Mouse (Mus musculus) CH12.LX (cell line): ENCODE measurements around the gene Terb1. TPM values are rescaled to one million over a fixed set of nuclear protein-coding genes. Genes with fewer than 3 reads are reported as not detected.

Experiments
- DNase-seq: peaks from one replicate; pipeline ENCODE4 v3.0.0-alpha.2; 2013; ENCODE audit errors: extremely low read depth
- H3K27ac ChIP-seq: 2 replicates; pipeline ENCODE4 v1.5.1; 2012; ENCODE audit warnings: low read depth, mild to moderate bottlenecking, control low read depth, moderate library complexity; ENCODE audit not compliant: insufficient read depth
- H3K27me3 ChIP-seq: replicated peaks from 2 replicates; pipeline ENCODE3; 2012; ENCODE audit warnings: inconsistent platforms
- H3K36me3 ChIP-seq, 2 experiments: replicated peaks in 1 of 2; 2 replicates each; pipeline versions ENCODE3 to v1.6.1; 2012; ENCODE audit warnings: inconsistent platforms in 1 of 2, low read length in 1 of 2, mild to moderate bottlenecking in 1 of 2, mixed read lengths in 1 of 2, moderate library complexity in 1 of 2; ENCODE audit not compliant: control insufficient read depth in 1 of 2, insufficient read depth in 1 of 2
- H3K4me1 ChIP-seq, 2 experiments: 2 replicates each; pipeline ENCODE4 v1.6.1; 2012; ENCODE audit warnings: inconsistent platforms in 1 of 2, moderate library complexity in 1 of 2; ENCODE audit not compliant: insufficient read depth in 2 of 2, control insufficient read depth in 1 of 2
- H3K4me2 ChIP-seq: 2 replicates; pipeline ENCODE4 v1.6.1; 2012; ENCODE audit warnings: low read depth, mild to moderate bottlenecking, control low read depth; ENCODE audit not compliant: poor library complexity, insufficient read depth, severe bottlenecking
- H3K4me3 ChIP-seq, 3 experiments: fragments of 150-350 bp in 1 of 3; sonication (generic) in 1 of 3; replicated peaks in 1 of 3; 2 replicates each; pipeline versions ENCODE3 to v1.5.1; 2011 to 2012; ENCODE audit warnings: low read depth in 2 of 3, low read length in 2 of 3, mild to moderate bottlenecking in 2 of 3, moderate library complexity in 2 of 3, control low read depth in 1 of 3, improper control_type of control experiment in 1 of 3, inconsistent platforms in 1 of 3, mixed read lengths in 1 of 3; ENCODE audit not compliant: poor library complexity in 1 of 3
- H3K79me2 ChIP-seq: replicated peaks from 2 replicates; pipeline ENCODE4 v1.6.1; 2012; ENCODE audit warnings: mild to moderate bottlenecking, moderate library complexity; ENCODE audit not compliant: control insufficient read depth, poor library complexity, insufficient read depth, severe bottlenecking; ENCODE audit errors: extremely low read depth
- H3K9ac ChIP-seq: 2 replicates; pipeline ENCODE4 v1.6.1; 2012; ENCODE audit warnings: low read depth, mild to moderate bottlenecking, control low read depth, moderate library complexity; ENCODE audit not compliant: insufficient read depth
- H3K9me3 ChIP-seq: replicated peaks from 2 replicates; pipeline ENCODE3; 2012; ENCODE audit warnings: low read length, inconsistent platforms, mixed read lengths
- CHD2 ChIP-seq: IDR thresholded peaks from 2 replicates; pipeline ENCODE4 v1.6.1; 2011; ENCODE audit warnings: low read length, improper control_type of control experiment
- E2F4 ChIP-seq: IDR thresholded peaks from 2 replicates; pipeline ENCODE4 v1.6.1; 2011; ENCODE audit warnings: low read depth, low read length, improper control_type of control experiment; ENCODE audit not compliant: insufficient replicate concordance
- ELF1 ChIP-seq: IDR thresholded peaks from 2 replicates; pipeline ENCODE4 v1.6.1; 2014; ENCODE audit warnings: low read depth, mild to moderate bottlenecking, inconsistent platforms, low read length, improper control_type of control experiment
- ETS1 ChIP-seq: conservative IDR thresholded peaks from 2 replicates; pipeline ENCODE4 v1.6.1; 2012; ENCODE audit warnings: low read depth, mild to moderate bottlenecking, inconsistent platforms, low read length, improper control_type of control experiment, moderate library complexity
- HCFC1 ChIP-seq: IDR thresholded peaks from 2 replicates; pipeline ENCODE4 v1.6.1; 2012; ENCODE audit warnings: low read depth, mild to moderate bottlenecking, inconsistent platforms, low read length, improper control_type of control experiment
- JUN ChIP-seq: IDR thresholded peaks from 2 replicates; pipeline ENCODE4 v1.6.1; 2011; ENCODE audit warnings: low read depth, mild to moderate bottlenecking, low read length, improper control_type of control experiment, moderate library complexity; ENCODE audit not compliant: insufficient read depth
- KAT2A ChIP-seq: IDR thresholded peaks from 2 replicates; pipeline ENCODE4 v1.6.1; 2012; ENCODE audit warnings: low read length, improper control_type of control experiment, inconsistent platforms; ENCODE audit not compliant: insufficient replicate concordance
- MAFK ChIP-seq: IDR thresholded peaks from 2 replicates; pipeline ENCODE4 v1.6.1; 2011; ENCODE audit warnings: low read length, improper control_type of control experiment; ENCODE audit not compliant: insufficient replicate concordance
- MAX ChIP-seq: IDR thresholded peaks from 2 replicates; pipeline ENCODE4 v1.6.1; 2011; ENCODE audit warnings: low read length, improper control_type of control experiment
- MEF2A ChIP-seq: IDR thresholded peaks from 2 replicates; pipeline ENCODE4 v1.6.1; 2014; ENCODE audit warnings: low read depth, mild to moderate bottlenecking, inconsistent platforms, low read length, improper control_type of control experiment, borderline replicate concordance
- MXI1 ChIP-seq: IDR thresholded peaks from 2 replicates; pipeline ENCODE4 v1.6.1; 2011; ENCODE audit warnings: mild to moderate bottlenecking, low read depth, low read length, improper control_type of control experiment
- MYC ChIP-seq: IDR thresholded peaks from 2 replicates; pipeline ENCODE4 v1.6.1; 2011; ENCODE audit warnings: low read depth, mild to moderate bottlenecking, improper control_type of control experiment, low read length
- NELFE ChIP-seq: IDR thresholded peaks from 2 replicates; pipeline ENCODE4 v1.6.1; 2011; ENCODE audit warnings: low read depth, low read length, improper control_type of control experiment
- NRF1 ChIP-seq: IDR thresholded peaks from 2 replicates; pipeline ENCODE4 v1.6.1; 2014; ENCODE audit warnings: low read depth, mild to moderate bottlenecking, inconsistent platforms, low read length, improper control_type of control experiment, moderate library complexity
- POLR2AphosphoS2 ChIP-seq: IDR thresholded peaks from 2 replicates; pipeline ENCODE4 v1.6.1; 2011; ENCODE audit warnings: low read depth, low read length, improper control_type of control experiment
- RAD21 ChIP-seq: IDR thresholded peaks from 2 replicates; pipeline ENCODE4 v1.6.1; 2011; ENCODE audit warnings: low read depth, mild to moderate bottlenecking, low read length, improper control_type of control experiment, moderate library complexity
- RCOR1 ChIP-seq: conservative IDR thresholded peaks from 2 replicates; pipeline ENCODE4 v1.6.1; 2012; ENCODE audit warnings: low read depth, mild to moderate bottlenecking, inconsistent platforms, low read length, improper control_type of control experiment
- SMC3 ChIP-seq: IDR thresholded peaks from 2 replicates; pipeline ENCODE4 v1.6.1; 2011; ENCODE audit warnings: low read depth, low read length, improper control_type of control experiment
- TBP ChIP-seq: conservative IDR thresholded peaks from 2 replicates; pipeline ENCODE4 v1.6.1; 2011; ENCODE audit warnings: low read depth, low read length, improper control_type of control experiment
- UBTF ChIP-seq: IDR thresholded peaks from 2 replicates; pipeline ENCODE4 v1.6.1; 2012; ENCODE audit warnings: low read depth, mild to moderate bottlenecking, inconsistent platforms, low read length, improper control_type of control experiment, moderate library complexity
- USF1 ChIP-seq: IDR thresholded peaks from 2 replicates; pipeline ENCODE4 v1.6.1; 2014; ENCODE audit warnings: low read depth, mild to moderate bottlenecking, inconsistent platforms, low read length, improper control_type of control experiment
- ZC3H11A ChIP-seq: IDR thresholded peaks from 2 replicates; pipeline ENCODE4 v1.6.1; 2012; ENCODE audit warnings: low read depth, mild to moderate bottlenecking, inconsistent platforms, low read length, improper control_type of control experiment
- ZKSCAN1 ChIP-seq: IDR thresholded peaks from 2 replicates; pipeline ENCODE4 v1.6.1; 2012; ENCODE audit warnings: low read depth, inconsistent platforms, low read length, improper control_type of control experiment, borderline replicate concordance
- dilution Hi-C: fragments of 300-500 bp; cut with MboI; formaldehyde crosslinking; loops from 2 replicates; pipeline ENCODE4 v1.14.3; 2020; ENCODE audit warnings: low sequenced_read_pairs; ENCODE audit not compliant: extremely low pct_unique_long_range_greater_than_20kb, extremely low pct_ligation_motif_present
- in situ Hi-C: fragments of 300-500 bp; cut with MboI; formaldehyde crosslinking; loops from 3 replicates; pipeline ENCODE4 v1.14.3; 2019; ENCODE audit warnings: low sequenced_read_pairs, low pct_ligation_motif_present, low pct_unique_long_range_greater_than_20kb, mixed read lengths
- polyA plus RNA-seq: library from polyadenylated mRNA; unstranded; fragments of >175 nt; gene quantifications from 2 replicates; pipeline ENCODE4 v1.2.1, GENCODE M21; 2012; ENCODE audit warnings: low read depth; ENCODE audit not compliant: insufficient read length
- total RNA-seq, 2 experiments: library from RNA; depleted of rRNA; stranded (reverse); fragments of 300-350 nt in 1 of 2; fragments of >200 nt in 1 of 2; gene quantifications; 2 replicates each; pipeline ENCODE4 v1.2.3; 2012 to 2014

Terb1 gene
- total RNA-seq (2012; rRNA removed) (not detected in 2 replicates), total RNA-seq (2014; rRNA removed) (not detected in 2 replicates), polyA plus RNA-seq (not detected in 2 replicates)

GRCm38 (mm10) chr8:104509061-104510006 lies at the start of gene Terb1:
Gene Terb1, minus strand, starts transcription at chr8:104509910.
- H3K27ac ChIP-seq, result no peak within 1 kb of the TSS
- no peaks in the 10 kb centered on the region for H3K27me3 ChIP-seq
- dilution Hi-C loops (no loop called here), in situ Hi-C loops (no loop called here)
- TF ChIP-seq NRF1 (no peak), JUN (no peak), ZKSCAN1 (no peak), POLR2AphosphoS2 (no peak), TBP (no peak), MEF2A (no peak), KAT2A (no peak), UBTF (no peak), ZC3H11A (no peak), MYC (no peak), RCOR1 (no peak), ETS1 (no peak)
- no peak for DNase-seq
- no peak within 1 kb of the TSS for H3K4me3 ChIP-seq
- H3K36me3 ChIP-seq, result peaks cover 8 to 45% of the 10 kb centered on the region in 2 experiments
- H3K4me1 ChIP-seq, result no peaks in the 10 kb centered on the region
- no peak within 1 kb of the TSS for H3K4me2 ChIP-seq
- no peak within 1 kb of the TSS for H3K9ac ChIP-seq
- H3K9me3 ChIP-seq, result no peaks in the 10 kb centered on the region
- H3K79me2 ChIP-seq, result no peaks in the 10 kb centered on the region

- Histone ChIP-seq H3K4me3 (no peak overlapping the region), H3K4me1 (peaks cover 0 to 10% of the 10 kb centered on the region in 2 experiments; a peak in 2 of 4 replicates), H3K4me2 (no peak overlapping the region), H3K27me3 (peaks cover 3% of the 10 kb centered on the region), H3K79me2 (no peaks in the 10 kb centered on the region), H3K36me3 (no peaks in the 10 kb centered on the region), H3K9ac (no peak overlapping the region), H3K9me3 (no peaks in the 10 kb centered on the region), H3K27ac (no peak overlapping the region)
- dilution Hi-C loops, result no loop called here
- no peak for DNase-seq
- TF ChIP-seq SMC3 (no peak), USF1 (no peak), NRF1 (no peak), ELF1 (no peak), ETS1 (no peak), E2F4 (no peak), MAFK (no peak), MXI1 (no peak), CHD2 (no peak), JUN (no peak), KAT2A (no peak), RAD21 (no peak), HCFC1 (no peak), TBP (no peak), NELFE (no peak), MAX (no peak)
- in situ Hi-C loops, result no loop called here
Measured at GRCm38 (mm10) chr8:104557226-104557625, 47.5 kb upstream of the Terb1 start.
